Mouse (Mus musculus) kidney, adult 2 months (tissue): ENCODE results near the gene Abcg2. TPM values are rescaled to one million over a fixed set of nuclear protein-coding genes. Genes with fewer than 3 reads are reported as not detected.

Experiments
- DNase-seq: peaks from one replicate; pipeline ENCODE4 v3.0.0; 2021
- H3K27ac ChIP-seq: fragments of 200-500 bp; 2 replicates; pipeline ENCODE4 v1.5.1; 2012; ENCODE audit warnings: low read depth, low read length, control low read depth, inconsistent platforms; ENCODE audit not compliant: insufficient read depth
- H3K27me3 ChIP-seq: fragments of 200-500 bp; replicated peaks from 2 replicates; pipeline ENCODE4 v1.6.1; 2012; ENCODE audit warnings: mild to moderate bottlenecking, moderate library complexity, low read length, inconsistent platforms; ENCODE audit not compliant: control insufficient read depth, insufficient read depth
- H3K36me3 ChIP-seq: fragments of 200-500 bp; 2 replicates; pipeline ENCODE4 v1.6.1; 2012; ENCODE audit warnings: mild to moderate bottlenecking, moderate library complexity, low read length, inconsistent platforms; ENCODE audit not compliant: control insufficient read depth, insufficient read depth
- H3K4me1 ChIP-seq: fragments of 200-500 bp; 2 replicates; pipeline ENCODE4 v1.6.1; 2011; ENCODE audit warnings: low read length; ENCODE audit not compliant: control insufficient read depth, insufficient read depth
- H3K4me3 ChIP-seq: fragments of 200-500 bp; 2 replicates; pipeline ENCODE4 v1.5.1; 2011; ENCODE audit warnings: mild to moderate bottlenecking, low read depth, low read length, control low read depth; ENCODE audit not compliant: insufficient read depth
- CTCF ChIP-seq: fragments of 200-500 bp; conservative IDR thresholded peaks from 2 replicates; pipeline ENCODE4 v1.5.1; 2011; ENCODE audit warnings: low read depth, mild to moderate bottlenecking, control low read depth, low read length, moderate library complexity, mixed read lengths; ENCODE audit not compliant: insufficient read depth, insufficient read length
- POLR2A ChIP-seq: fragments of 200-500 bp; IDR thresholded peaks from one replicate; pipeline ENCODE4 v1.6.1; 2011; ENCODE audit warnings: low read depth, low read length, control low read depth
- WGBS: fragments of 180-500 bp; shearing (Covaris S2); methylation state at CpG from one replicate; pipeline ENCODE4 v1.1.7; 2018; 5-methylcytosine and 5-hydroxymethylcytosine counted together
- polyA plus RNA-seq: library from polyadenylated mRNA; depleted of rRNA; stranded (reverse); fragments of >200 nt; gene quantifications from 2 replicates; pipeline ENCODE4 v1.2.3, GENCODE M21; 2012

Gene Abcg2
- polyA plus RNA-seq, 1 experiment: 181 TPM

DNA sequence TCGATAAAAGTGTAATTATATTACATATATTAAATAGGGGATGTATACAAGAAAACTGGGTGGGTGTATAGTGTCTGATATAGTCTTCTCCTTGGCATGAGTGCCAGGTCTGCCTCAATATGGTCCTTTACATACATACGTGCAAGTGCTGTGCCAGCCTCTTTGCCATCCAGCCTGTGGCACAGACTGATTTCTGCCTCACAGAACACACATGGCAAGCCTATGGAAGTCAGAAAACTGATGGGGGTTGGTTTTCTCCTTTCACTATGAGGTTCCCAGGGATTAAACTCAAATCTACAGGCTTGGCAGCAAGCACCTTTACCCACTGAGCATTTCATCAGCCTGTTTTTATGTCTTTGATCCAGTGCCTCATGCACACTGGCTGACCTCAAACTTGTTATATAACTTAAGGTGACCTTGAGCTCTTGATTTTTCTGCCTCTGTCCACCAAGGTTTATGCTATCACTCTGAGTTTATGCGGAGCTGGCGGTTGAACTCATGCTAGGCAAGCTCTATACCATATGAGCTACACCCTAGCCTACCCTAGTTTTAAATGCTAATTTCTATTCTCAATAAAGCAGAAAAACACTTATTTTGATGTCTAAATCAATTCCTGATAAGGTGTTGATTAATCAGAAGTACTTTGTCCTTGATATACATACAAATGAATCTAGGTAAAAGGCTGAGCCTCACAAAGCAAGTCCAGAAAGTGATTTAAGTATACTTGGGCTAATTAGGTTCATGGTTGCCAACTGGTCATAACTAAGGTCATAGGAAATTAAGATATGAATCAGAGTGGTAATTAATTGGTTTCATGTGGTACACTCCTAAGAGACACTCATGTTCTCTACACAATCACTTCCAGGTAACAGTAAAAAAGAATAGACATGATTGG is 26.7 kb downstream of the Abcg2 start:
- H3K27ac ChIP-seq: no peak overlapping the region
- H3K4me3 ChIP-seq: no peak overlapping the region
- TF ChIP-seq CTCF: no peak
- no peak for TF ChIP-seq POLR2A
- H3K27me3 ChIP-seq: no peaks in the 10 kb centered on the region
- H3K36me3 ChIP-seq: no peaks in the 10 kb centered on the region
- 65% methylated on average over 4 of the region's 4 CpGs for WGBS
- peak; percentile 15 for DNase-seq
- no peaks in the 10 kb centered on the region for H3K4me1 ChIP-seq

DNA sequence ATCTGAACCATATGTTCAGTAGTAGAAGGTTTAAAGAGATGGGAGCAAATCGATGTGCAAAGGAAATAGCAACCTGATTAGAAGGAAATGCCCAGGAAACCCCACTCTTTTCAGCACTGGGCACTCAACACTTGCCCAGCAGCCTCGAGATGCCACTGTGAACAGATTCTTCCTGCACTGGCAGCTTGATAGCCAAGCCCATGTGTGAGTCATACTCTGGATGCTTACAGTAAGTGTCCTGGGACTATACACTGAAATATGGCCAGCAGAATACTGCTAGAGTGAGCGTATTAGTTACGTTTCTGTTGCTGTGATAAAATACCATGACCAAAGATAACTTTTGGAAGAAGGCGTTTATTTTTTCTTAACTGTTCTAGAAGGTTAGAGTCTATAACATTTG is 39.8 kb downstream of the Abcg2 start:
- DNase-seq: no peak
- no peak overlapping the region for H3K4me3 ChIP-seq
- WGBS: 83% methylated on average over 5 of the region's 5 CpGs
- no peaks in the 10 kb centered on the region for H3K4me1 ChIP-seq
- H3K27ac ChIP-seq: no peak overlapping the region
- H3K27me3 ChIP-seq: no peaks in the 10 kb centered on the region
- H3K36me3 ChIP-seq: no peaks in the 10 kb centered on the region
- TF ChIP-seq POLR2A (no peak), CTCF (no peak)

DNA sequence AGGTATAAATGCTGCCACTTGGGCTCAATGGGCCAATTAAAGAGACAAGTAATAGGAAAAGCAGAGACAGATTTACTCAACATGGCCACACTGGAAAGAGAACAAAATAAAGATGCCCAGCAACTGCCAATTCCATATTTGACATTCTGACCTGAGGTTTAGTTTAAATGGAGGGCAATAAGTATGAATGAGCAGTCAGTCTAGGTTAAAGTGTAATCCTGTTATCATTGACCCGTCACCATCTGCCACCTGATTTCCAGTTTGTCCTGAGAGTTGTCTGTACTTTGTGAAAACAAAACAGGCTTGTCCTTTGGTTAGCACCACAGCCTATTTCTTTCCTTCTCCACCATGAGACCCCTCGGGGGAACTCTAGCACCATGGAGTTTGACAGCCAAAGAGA is 44.9 kb downstream of the Abcg2 start:
- 68% methylated on average over 2 of the region's 2 CpGs for WGBS
- no peak overlapping the region for H3K4me3 ChIP-seq
- no peaks in the 10 kb centered on the region for H3K27me3 ChIP-seq
- no peaks in the 10 kb centered on the region for H3K36me3 ChIP-seq
- H3K27ac ChIP-seq: peak overlapping the region; percentile 22; the same call in 1 of the 2 replicates
- peaks cover 11% of the 10 kb centered on the region; the same call in 1 of the 2 replicates for H3K4me1 ChIP-seq
- TF ChIP-seq CTCF (no peak), POLR2A (no peak)
- peak; percentile 42 for DNase-seq

DNA sequence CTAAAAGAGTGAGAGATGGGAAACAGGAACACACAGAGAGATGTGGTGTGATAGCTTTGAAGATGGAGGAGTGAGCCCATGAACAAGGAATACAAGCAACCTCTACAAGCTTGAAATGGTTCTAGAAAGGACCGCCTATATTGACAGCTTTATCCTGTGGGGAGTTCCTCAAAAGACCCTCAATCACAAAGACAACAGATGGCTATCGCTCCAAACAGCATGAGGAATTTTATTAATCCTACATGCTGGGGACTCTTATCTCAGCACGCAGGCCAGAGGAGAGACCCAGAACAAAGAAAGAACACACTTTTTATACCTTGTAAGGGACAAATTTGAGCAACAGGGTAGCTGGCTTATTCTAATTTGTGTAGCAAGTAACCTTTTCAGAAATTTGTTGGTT is 48.1 kb downstream of the Abcg2 start:
- H3K27me3 ChIP-seq: no peaks in the 10 kb centered on the region
- 88% methylated on average over 3 of the region's 3 CpGs for WGBS
- H3K27ac ChIP-seq: no peak overlapping the region
- H3K4me1 ChIP-seq: peaks cover 14% of the 10 kb centered on the region; the same call in 1 of the 2 replicates
- no peaks in the 10 kb centered on the region for H3K36me3 ChIP-seq
- no peak overlapping the region for H3K4me3 ChIP-seq
- DNase-seq: no peak
- no peak for TF ChIP-seq CTCF
- no peak for TF ChIP-seq POLR2A

GRCm38 (mm10) chr6:58633731-58634130 is 49.4 kb downstream of the Abcg2 start:
- peak; percentile 90 for DNase-seq
- no peak for TF ChIP-seq POLR2A
- no peak for TF ChIP-seq CTCF
- 36% methylated on average over 4 of the region's 4 CpGs for WGBS

DNA sequence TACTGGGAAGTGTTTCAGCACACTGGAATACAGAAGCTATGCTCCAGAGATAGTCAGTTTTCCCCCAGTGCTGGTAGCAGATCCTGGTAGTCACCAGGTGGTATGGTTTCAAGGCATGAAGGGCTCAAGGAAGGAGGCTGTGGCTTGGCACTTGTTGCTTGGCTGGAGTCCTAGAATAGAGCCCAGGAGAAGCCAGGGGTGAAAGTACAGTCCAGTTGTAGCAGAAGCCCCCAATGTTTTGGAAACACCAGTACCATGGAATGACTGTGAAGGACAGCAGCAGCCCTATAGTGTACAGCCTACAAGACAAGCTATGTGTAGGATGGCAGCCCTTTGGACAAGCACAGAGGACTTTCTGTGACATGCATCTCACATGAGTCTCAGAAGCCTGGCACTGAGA is 54.2 kb downstream of the Abcg2 start:
- peaks cover 8% of the 10 kb centered on the region; the same call in 1 of the 2 replicates for H3K4me1 ChIP-seq
- H3K27me3 ChIP-seq: no peaks in the 10 kb centered on the region
- H3K36me3 ChIP-seq: no peaks in the 10 kb centered on the region
- H3K27ac ChIP-seq: peak overlapping the region; percentile 93
- TF ChIP-seq CTCF (no peak), POLR2A (no peak)
- H3K4me3 ChIP-seq: no peak overlapping the region
- DNase-seq: peak; percentile 90

More at GRCm38 (mm10) chr6:58633731-58634130, 49.4 kb downstream of the Abcg2 start:
- Histone ChIP-seq H3K36me3 (no peaks in the 10 kb centered on the region), H3K27me3 (no peaks in the 10 kb centered on the region), H3K4me1 (peaks cover 16% of the 10 kb centered on the region; the same call in 1 of the 2 replicates), H3K4me3 (no peak overlapping the region), H3K27ac (peak overlapping the region; percentile 79)

DNA sequence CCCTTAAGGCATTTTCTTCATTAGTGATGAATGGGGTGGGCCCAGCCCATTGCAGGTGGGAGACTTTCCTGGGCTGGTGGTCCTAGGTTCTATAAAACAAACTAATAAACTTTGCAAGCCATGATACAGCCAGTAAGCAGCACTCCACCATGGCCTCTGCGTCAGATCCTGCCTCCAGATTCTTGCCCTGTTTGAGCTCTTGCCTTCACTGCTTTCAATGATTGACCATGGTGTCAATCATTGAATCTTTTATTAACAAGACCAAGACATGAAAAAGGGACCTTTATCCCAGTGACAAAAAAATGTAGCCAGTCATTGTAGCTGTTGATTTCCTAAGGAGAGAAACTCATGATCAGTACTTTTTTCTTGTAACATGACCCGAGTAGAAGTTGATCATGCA is 55.1 kb downstream of the Abcg2 start:
- 55% methylated on average over 2 of the region's 2 CpGs for WGBS
- H3K27ac ChIP-seq: peak overlapping the region; percentile 82
- DNase-seq: peak; percentile 82
- H3K36me3 ChIP-seq: no peaks in the 10 kb centered on the region
- H3K4me3 ChIP-seq: no peak overlapping the region
- TF ChIP-seq CTCF (no peak), POLR2A (no peak)
- peaks cover 11% of the 10 kb centered on the region; the same call in 1 of the 2 replicates for H3K4me1 ChIP-seq
- no peaks in the 10 kb centered on the region for H3K27me3 ChIP-seq
